Mouse (Mus musculus): ENCODE measurements around the gene Sorbs2. TPM values are rescaled to one million over a fixed set of nuclear protein-coding genes. Genes with fewer than 3 reads are reported as not detected.

The Sorbs2 gene
- polyA plus RNA-seq, 1 experiment from 2014 or later: 458 TPM

- Histone ChIP-seq H3K9ac (no peak overlapping the region), H3K27ac (ENCODE audit: poor library complexity, severe bottlenecking) (peak overlapping the region; percentile 48; the same call in 1 of the 2 replicates), H3K4me3 (no peak overlapping the region), H3K9me3 (replicated peaks) (0 out of 2 replicates have a peak, but pooled peaks cover 1% of the 10 kb centered on the region), H3K4me2 (no peak overlapping the region), H3K4me1 (replicated peaks) (peaks cover 13% of the 10 kb centered on the region; the same call in 1 of the 2 replicates), H3K36me3 (no peaks in the 10 kb centered on the region), H3K27me3 (replicated peaks) (no peaks in the 10 kb centered on the region)
- no peak for ATAC-seq (ENCODE audit: insufficient number of reproducible peaks, low FRiP score)
- WGBS: 66% methylated on average over 2 of the region's 2 CpGs
These were observed 91.3 kb downstream of the Sorbs2 start for GRCm38 (mm10) chr8:45598883-45599282.

DNA sequence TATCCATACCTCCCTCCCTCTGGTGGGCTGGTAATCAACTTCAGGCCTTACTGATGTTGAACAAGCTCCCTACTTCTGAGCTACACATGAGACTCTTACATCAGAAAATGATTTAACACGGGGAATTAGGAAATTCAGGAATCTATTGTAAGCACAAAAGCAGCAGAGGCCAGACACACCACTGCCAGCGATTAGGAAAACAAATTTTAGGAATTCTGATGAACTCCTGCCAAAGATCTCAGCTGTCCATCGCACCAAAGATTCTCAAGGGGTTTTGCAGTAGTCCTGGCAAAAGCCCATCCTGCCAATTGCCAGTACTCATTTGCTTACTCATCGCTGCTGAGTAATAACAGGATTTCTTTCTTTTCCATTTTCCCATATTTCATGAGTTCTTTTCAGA lies 94.4 kb downstream of the Sorbs2 start:
- Histone ChIP-seq H3K4me2 (no peak overlapping the region), H3K9me3 (replicated peaks) (0 out of 2 replicates have a peak, but pooled peaks cover 3% of the 10 kb centered on the region), H3K4me3 (no peak overlapping the region), H3K27ac (ENCODE audit: poor library complexity, severe bottlenecking) (no peak overlapping the region), H3K27me3 (replicated peaks) (no peaks in the 10 kb centered on the region), H3K9ac (no peak overlapping the region), H3K4me1 (replicated peaks) (peaks cover 13% of the 10 kb centered on the region; the same call in 1 of the 2 replicates), H3K36me3 (no peaks in the 10 kb centered on the region)
- no peak for ATAC-seq (ENCODE audit: insufficient number of reproducible peaks, low FRiP score)
- 75% methylated on average over 4 of the region's 4 CpGs for WGBS

DNA sequence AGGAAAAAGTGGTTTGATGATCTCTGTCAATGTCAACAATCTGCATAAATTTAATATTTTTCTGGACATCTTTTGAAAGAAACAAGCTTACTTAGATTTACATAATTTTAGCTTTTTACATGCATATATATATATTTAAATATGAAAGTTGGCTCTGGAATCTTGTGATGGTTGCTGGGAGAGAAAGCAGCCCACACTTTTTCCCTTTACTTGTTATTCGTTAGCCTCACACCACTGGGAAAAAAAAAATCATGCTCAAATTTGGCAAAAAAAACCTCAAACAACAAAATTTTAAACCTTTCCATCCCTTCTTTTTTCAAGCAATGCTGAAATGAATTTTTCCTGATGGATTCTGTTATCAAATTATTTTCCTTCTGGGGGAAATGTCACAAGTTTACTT lies 97.8 kb downstream of the Sorbs2 start:
- H3K36me3 ChIP-seq: no peaks in the 10 kb centered on the region
- no peak overlapping the region for H3K27ac ChIP-seq (ENCODE audit: poor library complexity, severe bottlenecking)
- no peak for ATAC-seq (ENCODE audit: insufficient number of reproducible peaks, low FRiP score)
- 0 out of 2 replicates have a peak, but pooled peaks cover 3% of the 10 kb centered on the region for H3K9me3 ChIP-seq (replicated peaks)
- H3K27me3 ChIP-seq (replicated peaks): no peaks in the 10 kb centered on the region
- no peak overlapping the region for H3K4me3 ChIP-seq
- H3K4me1 ChIP-seq (replicated peaks): peaks cover 12% of the 10 kb centered on the region; the same call in 1 of the 2 replicates
- WGBS: 84% methylated on average over 1 of the region's 1 CpGs
- no peak overlapping the region for H3K9ac ChIP-seq
- H3K4me2 ChIP-seq: no peak overlapping the region

- 17% methylated on average over 6 of the region's 6 CpGs for WGBS
- Histone ChIP-seq H3K4me1 (replicated peaks) (0 out of 2 replicates have a peak, but pooled peaks cover 6% of the 10 kb centered on the region), H3K9ac (no peak overlapping the region), H3K4me3 (no peak overlapping the region), H3K36me3 (no peaks in the 10 kb centered on the region), H3K27ac (ENCODE audit: poor library complexity, severe bottlenecking) (peak overlapping the region; percentile 66; the same call in 1 of the 2 replicates), H3K27me3 (replicated peaks) (no peaks in the 10 kb centered on the region), H3K9me3 (replicated peaks) (0 out of 2 replicates have a peak, but pooled peaks cover 3% of the 10 kb centered on the region), H3K4me2 (no peak overlapping the region)
- peak; percentile 73 for ATAC-seq (ENCODE audit: insufficient number of reproducible peaks, low FRiP score)
These were observed 99.4 kb downstream of the Sorbs2 start for GRCm38 (mm10) chr8:45607012-45607411.

GRCm38 (mm10) chr8:45608413-45608812 lies 100.8 kb downstream of the Sorbs2 start:
- Histone ChIP-seq H3K36me3 (no peaks in the 10 kb centered on the region), H3K4me3 (no peak overlapping the region), H3K9me3 (replicated peaks) (0 out of 2 replicates have a peak, but pooled peaks cover 3% of the 10 kb centered on the region), H3K27me3 (replicated peaks) (no peaks in the 10 kb centered on the region), H3K9ac (no peak overlapping the region), H3K4me1 (replicated peaks) (0 out of 2 replicates have a peak, but pooled peaks cover 3% of the 10 kb centered on the region), H3K27ac (ENCODE audit: poor library complexity, severe bottlenecking) (no peak overlapping the region), H3K4me2 (no peak overlapping the region)
- ATAC-seq (ENCODE audit: insufficient number of reproducible peaks, low FRiP score): no peak
- 91% methylated on average over 6 of the region's 6 CpGs for WGBS

DNA sequence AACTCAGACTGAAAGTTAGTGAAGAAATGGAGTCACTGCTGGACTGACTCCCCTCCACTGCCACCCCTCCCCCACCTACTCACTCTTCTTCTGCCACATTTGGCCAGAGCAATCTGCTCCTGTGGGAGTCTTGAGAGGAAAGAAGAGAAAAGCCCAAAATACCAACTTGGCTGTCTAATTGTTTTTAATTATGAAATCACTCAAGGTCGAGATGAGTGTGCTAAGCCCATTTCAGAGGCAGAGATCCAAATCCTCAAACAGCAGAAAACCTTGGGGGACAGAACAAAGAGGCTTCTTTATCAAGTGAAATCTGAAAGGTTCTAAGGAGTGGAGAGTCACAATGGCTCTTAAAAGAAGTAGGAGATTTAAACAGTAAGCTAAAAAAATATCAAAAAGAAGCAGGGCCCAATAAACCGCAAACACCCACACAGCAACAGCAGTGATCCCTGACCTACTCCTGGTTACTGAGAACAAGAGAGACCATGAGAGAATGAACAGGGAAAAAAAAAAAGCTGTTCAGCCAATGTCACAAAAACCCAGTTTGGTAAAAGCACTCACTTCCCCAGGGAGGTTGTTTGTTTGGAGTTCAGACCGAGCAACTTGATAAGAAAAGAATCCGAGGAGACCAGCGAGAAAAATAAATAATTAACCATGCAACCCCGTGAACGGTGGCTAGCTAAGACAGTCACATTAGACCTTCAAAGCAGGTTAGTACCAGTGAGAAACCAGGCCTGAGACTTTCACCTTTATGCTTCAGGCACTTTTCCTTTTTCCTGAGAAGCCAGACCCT lies 103.0 kb downstream of the Sorbs2 start:
- Histone ChIP-seq H3K4me3 (no peak overlapping the region), H3K4me2 (no peak overlapping the region), H3K9ac (no peak overlapping the region), H3K27ac (ENCODE audit: poor library complexity, severe bottlenecking) (no peak overlapping the region), H3K9me3 (replicated peaks) (no peaks in the 10 kb centered on the region), H3K27me3 (replicated peaks) (no peaks in the 10 kb centered on the region), H3K4me1 (replicated peaks) (peaks cover 14% of the 10 kb centered on the region), H3K36me3 (no peaks in the 10 kb centered on the region)
- no peak for ATAC-seq (ENCODE audit: insufficient number of reproducible peaks, low FRiP score)
- WGBS: 20% methylated on average over 7 of the region's 7 CpGs

DNA sequence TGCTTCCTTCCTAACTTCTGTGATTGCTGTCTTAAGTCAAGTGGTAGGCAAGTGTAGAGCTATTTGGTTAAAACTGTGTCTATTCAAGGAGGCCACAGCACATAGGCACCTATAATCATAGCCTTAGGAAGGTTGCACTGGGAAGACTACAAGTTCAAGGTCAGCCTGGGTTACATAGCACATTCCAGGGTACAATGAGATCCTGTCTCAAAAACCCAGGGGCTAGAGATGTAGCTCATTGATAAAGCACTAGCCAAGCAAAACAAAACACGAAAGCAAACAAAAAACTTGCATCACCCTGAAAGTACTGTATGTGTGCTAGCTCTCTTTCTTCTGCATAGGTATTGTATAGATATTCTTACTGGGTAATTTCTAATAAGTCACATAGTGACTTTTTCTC lies 103.7 kb downstream of the Sorbs2 start:
- Histone ChIP-seq H3K4me3 (no peak overlapping the region), H3K9ac (no peak overlapping the region), H3K27me3 (replicated peaks) (no peaks in the 10 kb centered on the region), H3K36me3 (no peaks in the 10 kb centered on the region), H3K27ac (ENCODE audit: poor library complexity, severe bottlenecking) (no peak overlapping the region), H3K9me3 (replicated peaks) (no peaks in the 10 kb centered on the region), H3K4me1 (replicated peaks) (peaks cover 16% of the 10 kb centered on the region), H3K4me2 (no peak overlapping the region)
- ATAC-seq (ENCODE audit: insufficient number of reproducible peaks, low FRiP score): no peak
- 68% methylated on average over 1 of the region's 1 CpGs for WGBS

DNA sequence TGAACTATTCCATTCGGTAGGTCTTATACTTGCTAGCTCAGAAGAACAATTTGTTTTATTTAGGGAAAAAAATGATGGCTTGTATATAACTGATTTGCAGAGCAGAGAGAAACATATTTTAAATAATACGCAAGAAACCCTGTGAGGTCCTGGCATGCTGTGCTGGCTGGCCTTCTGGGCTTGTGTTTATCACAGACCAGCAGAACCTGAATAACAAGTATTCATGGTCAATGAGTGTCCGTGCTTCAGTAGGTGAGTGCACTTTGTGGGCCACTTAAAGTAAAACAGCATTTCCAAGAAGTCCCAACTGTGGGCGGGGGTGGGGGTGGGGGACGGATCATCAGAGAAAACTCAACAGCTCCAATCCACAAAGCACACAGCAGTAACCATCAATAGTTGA lies 107.0 kb downstream of the Sorbs2 start:
- Histone ChIP-seq H3K27me3 (replicated peaks) (no peaks in the 10 kb centered on the region), H3K4me2 (peak overlapping the region; percentile 46), H3K27ac (ENCODE audit: poor library complexity, severe bottlenecking) (peak overlapping the region; percentile 30; the same call in 1 of the 2 replicates), H3K9ac (no peak overlapping the region), H3K4me3 (no peak overlapping the region), H3K36me3 (no peaks in the 10 kb centered on the region), H3K4me1 (replicated peaks) (peaks cover 16% of the 10 kb centered on the region), H3K9me3 (replicated peaks) (no peaks in the 10 kb centered on the region)
- ATAC-seq (ENCODE audit: insufficient number of reproducible peaks, low FRiP score): no peak
- WGBS: 40% methylated on average over 5 of the region's 5 CpGs

GRCm38 (mm10) chr8:45615050-45615449 lies 107.5 kb downstream of the Sorbs2 start:
- Histone ChIP-seq H3K27me3 (replicated peaks) (no peaks in the 10 kb centered on the region), H3K4me1 (replicated peaks) (peaks cover 16% of the 10 kb centered on the region), H3K27ac (ENCODE audit: poor library complexity, severe bottlenecking) (peak overlapping the region; percentile 30; the same call in 1 of the 2 replicates), H3K9ac (no peak overlapping the region), H3K9me3 (replicated peaks) (no peaks in the 10 kb centered on the region), H3K36me3 (no peaks in the 10 kb centered on the region), H3K4me2 (peak overlapping the region; percentile 46), H3K4me3 (no peak overlapping the region)
- WGBS: 6% methylated on average over 9 of the region's 9 CpGs
- ATAC-seq (ENCODE audit: insufficient number of reproducible peaks, low FRiP score): no peak

DNA sequence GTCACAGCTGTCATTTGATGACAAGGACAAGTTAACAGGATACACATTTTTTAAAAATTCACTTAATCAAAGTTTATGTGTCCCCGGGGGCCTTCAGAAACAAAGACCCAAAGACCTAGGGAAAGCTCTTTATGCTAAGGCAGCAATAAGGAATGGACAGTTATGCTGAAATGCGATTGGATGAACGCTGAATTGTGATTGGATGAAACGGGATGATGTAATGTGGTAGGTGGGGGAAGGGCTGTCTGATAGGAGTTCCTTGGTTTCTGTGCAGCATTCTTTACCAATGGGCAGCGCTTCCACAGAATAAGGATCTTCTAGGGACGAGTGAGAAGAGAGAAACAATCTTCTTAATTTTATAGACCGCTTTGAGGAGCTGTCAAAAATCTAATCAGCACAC lies 108.0 kb downstream of the Sorbs2 start:
- no peaks in the 10 kb centered on the region for H3K9me3 ChIP-seq (replicated peaks)
- 27% methylated on average over 7 of the region's 7 CpGs for WGBS
- H3K4me2 ChIP-seq: peak overlapping the region; percentile 46
- H3K27me3 ChIP-seq (replicated peaks): no peaks in the 10 kb centered on the region
- H3K4me3 ChIP-seq: 0 out of 2 replicates have a peak overlapping the region, but pooled peaks have one; percentile 14
- peaks cover 13% of the 10 kb centered on the region for H3K4me1 ChIP-seq (replicated peaks)
- 0 out of 2 replicates have a peak, but pooled peaks have one; percentile 29 for ATAC-seq (ENCODE audit: insufficient number of reproducible peaks, low FRiP score)
- peak overlapping the region; percentile 30; the same call in 1 of the 2 replicates for H3K27ac ChIP-seq (ENCODE audit: poor library complexity, severe bottlenecking)
- no peak overlapping the region for H3K9ac ChIP-seq
- H3K36me3 ChIP-seq: no peaks in the 10 kb centered on the region

DNA sequence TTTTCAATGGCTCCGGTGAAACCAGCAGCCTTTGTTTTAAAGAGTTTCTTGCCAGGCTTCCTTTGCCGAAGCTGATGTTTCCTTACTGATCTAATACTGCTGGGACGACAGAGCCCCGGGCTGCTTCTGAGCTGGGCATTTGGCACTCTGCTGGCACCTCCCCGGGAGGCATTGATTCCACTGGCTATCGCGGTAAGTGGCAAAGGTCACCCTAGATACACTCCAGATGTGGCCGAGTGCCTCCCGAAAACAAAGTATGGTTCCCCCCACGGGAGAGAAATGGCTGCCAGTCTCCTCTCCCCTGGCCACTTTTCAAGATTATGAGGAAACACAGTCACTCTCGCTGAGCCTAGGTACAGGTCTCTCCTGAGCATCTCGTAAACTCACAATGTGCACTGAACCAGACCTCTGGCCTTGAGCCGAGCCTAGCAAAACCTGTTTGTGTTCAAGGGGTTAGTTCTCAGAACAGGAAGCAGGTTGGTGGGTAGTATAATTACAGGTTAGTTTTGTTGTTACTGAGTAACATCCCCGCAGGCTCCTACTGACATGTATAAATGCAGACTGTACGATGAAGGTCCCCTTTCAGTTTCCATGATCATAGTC lies 114.1 kb downstream of the Sorbs2 start:
- WGBS: 68% methylated on average over 15 of the region's 15 CpGs
- no peak overlapping the region for H3K4me3 ChIP-seq
- no peak overlapping the region for H3K9ac ChIP-seq
- no peaks in the 10 kb centered on the region for H3K27me3 ChIP-seq (replicated peaks)
- ATAC-seq (ENCODE audit: insufficient number of reproducible peaks, low FRiP score): no peak
- 0 out of 2 replicates have a peak, but pooled peaks cover 3% of the 10 kb centered on the region for H3K9me3 ChIP-seq (replicated peaks)
- H3K27ac ChIP-seq (ENCODE audit: poor library complexity, severe bottlenecking): no peak overlapping the region
- H3K36me3 ChIP-seq: no peaks in the 10 kb centered on the region
- H3K4me2 ChIP-seq: no peak overlapping the region
- H3K4me1 ChIP-seq (replicated peaks): no peaks in the 10 kb centered on the region
